Mouse (Mus musculus): Measurements from ENCODE around the gene Creb3l2.

GRCm38 (mm10) chr6:37388960-37389359 is 53.0 kb downstream of the Creb3l2 start:
- TF ChIP-seq EP300 (IDR thresholded peaks at IDR 0.05; ENCODE audit: insufficient read depth, low read depth, low read length) (no peak), POLR2A (IDR thresholded peaks at IDR 0.05; ENCODE audit: insufficient read depth, low read length) (no peak), CTCF (IDR thresholded peaks at IDR 0.05; ENCODE audit: low read depth, low read length) (no peak)
